Mouse (Mus musculus): ENCODE measurements at regions not wholly inside any gene's neighbourhood (a gene's known extent, or its start where the extent isn't known, plus 50 kb on each side); places are given as distances from the start of the nearest gene placed in this dataset.
A peak's percentile ranks its signal among the peaks of the same experiment; 100 is the strongest.

GRCm38 (mm10) chr4:84805431-84805830, 78.7 kb upstream of the Cntln start:
- ATAC-seq (ENCODE audit: low FRiP score), result no peak

GRCm38 (mm10) chr4:84793156-84793919, 90.8 kb upstream of the Cntln start:
- Histone ChIP-seq H3K4me2 (ENCODE audit: low read depth, low read length, poor library complexity, severe bottlenecking) (no peak overlapping the region), H3K27ac (ENCODE audit: low read depth, low read length) (no peak overlapping the region), H3K4me3 (ENCODE audit: low read depth, low read length) (no peak overlapping the region), H3K9me3 (ENCODE audit: low read length) (no peaks in the 10 kb centered on the region), H3K36me3 (ENCODE audit: insufficient read depth, low read length) (no peaks in the 10 kb centered on the region), H3K9ac (replicated peaks; ENCODE audit: low read length, poor library complexity, severe bottlenecking) (no peak overlapping the region), H3K27me3 (ENCODE audit: insufficient read depth, low read length) (no peaks in the 10 kb centered on the region), H3K4me1 (ENCODE audit: insufficient read depth, low read length) (no peaks in the 10 kb centered on the region)
- WGBS, result 85% methylated on average over 10 of the region's 10 CpGs
- ATAC-seq (ENCODE audit: low FRiP score), result no peak
- no peak for DNase-seq (ENCODE audit: low spot score)
- no peak for TF ChIP-seq CTCF (IDR thresholded peaks at IDR 0.05)

More at GRCm38 (mm10) chr4:84805431-84805830, 78.7 kb upstream of the Cntln start:
- H3K27ac ChIP-seq (ENCODE audit: low read depth, low read length), result no peak overlapping the region
- H3K9ac ChIP-seq (replicated peaks; ENCODE audit: low read length, poor library complexity, severe bottlenecking), result no peak overlapping the region
- H3K36me3 ChIP-seq (ENCODE audit: insufficient read depth, low read length), result no peaks in the 10 kb centered on the region
- H3K9me3 ChIP-seq (ENCODE audit: low read length), result no peaks in the 10 kb centered on the region
- no peak overlapping the region for H3K4me3 ChIP-seq (ENCODE audit: low read depth, low read length)
- no peaks in the 10 kb centered on the region for H3K4me1 ChIP-seq (ENCODE audit: insufficient read depth, low read length)
- no peak overlapping the region for H3K4me2 ChIP-seq (ENCODE audit: low read depth, low read length, poor library complexity, severe bottlenecking)
- no peak for DNase-seq (ENCODE audit: low spot score)
- no peaks in the 10 kb centered on the region for H3K27me3 ChIP-seq (ENCODE audit: insufficient read depth, low read length)
- 88% methylated on average over 2 of the region's 2 CpGs for WGBS
- TF ChIP-seq CTCF (IDR thresholded peaks at IDR 0.05), result no peak

GRCm38 (mm10) chr4:84786583-84786982, 97.5 kb upstream of the Cntln start:
- ATAC-seq (ENCODE audit: low FRiP score), result peak; percentile 27; the same call in 1 of the 2 replicates
- H3K27ac ChIP-seq (ENCODE audit: low read depth, low read length), result no peak overlapping the region
- no peak overlapping the region for H3K4me3 ChIP-seq (ENCODE audit: low read depth, low read length)
- H3K4me2 ChIP-seq (ENCODE audit: low read depth, low read length, poor library complexity, severe bottlenecking), result no peak overlapping the region
- H3K9ac ChIP-seq (replicated peaks; ENCODE audit: low read length, poor library complexity, severe bottlenecking), result no peak overlapping the region
- no peak for DNase-seq (ENCODE audit: low spot score)
- no peaks in the 10 kb centered on the region for H3K36me3 ChIP-seq (ENCODE audit: insufficient read depth, low read length)
- H3K27me3 ChIP-seq (ENCODE audit: insufficient read depth, low read length), result no peaks in the 10 kb centered on the region
- H3K4me1 ChIP-seq (ENCODE audit: insufficient read depth, low read length), result no peaks in the 10 kb centered on the region
- 46% methylated on average over 6 of the region's 6 CpGs for WGBS
- H3K9me3 ChIP-seq (ENCODE audit: low read length), result no peaks in the 10 kb centered on the region
- TF ChIP-seq CTCF (IDR thresholded peaks at IDR 0.05), result no peak

- Histone ChIP-seq H3K4me2 (ENCODE audit: low read depth, low read length, poor library complexity, severe bottlenecking) (no peak overlapping the region), H3K36me3 (ENCODE audit: insufficient read depth, low read length) (no peaks in the 10 kb centered on the region), H3K27me3 (ENCODE audit: insufficient read depth, low read length) (no peaks in the 10 kb centered on the region), H3K27ac (ENCODE audit: low read depth, low read length) (no peak overlapping the region), H3K4me1 (ENCODE audit: insufficient read depth, low read length) (no peaks in the 10 kb centered on the region), H3K9ac (replicated peaks; ENCODE audit: low read length, poor library complexity, severe bottlenecking) (no peak overlapping the region), H3K4me3 (ENCODE audit: low read depth, low read length) (no peak overlapping the region), H3K9me3 (ENCODE audit: low read length) (no peaks in the 10 kb centered on the region)
- TF ChIP-seq CTCF (IDR thresholded peaks at IDR 0.05), result no peak
- ATAC-seq (ENCODE audit: low FRiP score), result no peak
- WGBS, result 45% methylated on average over 11 of the region's 11 CpGs
- peak; percentile 14 for DNase-seq (ENCODE audit: low spot score)
These were observed 93.1 kb upstream of the Bnc2 start for GRCm38 (mm10) chr4:84768161-84768560.

- Histone ChIP-seq H3K36me3 (ENCODE audit: insufficient read depth, low read length) (no peaks in the 10 kb centered on the region), H3K9me3 (ENCODE audit: low read length) (no peaks in the 10 kb centered on the region), H3K4me2 (ENCODE audit: low read depth, low read length, poor library complexity, severe bottlenecking) (no peak overlapping the region), H3K4me3 (ENCODE audit: low read depth, low read length) (no peak overlapping the region), H3K4me1 (ENCODE audit: insufficient read depth, low read length) (no peaks in the 10 kb centered on the region), H3K27me3 (ENCODE audit: insufficient read depth, low read length) (no peaks in the 10 kb centered on the region), H3K27ac (ENCODE audit: low read depth, low read length) (no peak overlapping the region), H3K9ac (replicated peaks; ENCODE audit: low read length, poor library complexity, severe bottlenecking) (no peak overlapping the region)
- no peak for ATAC-seq (ENCODE audit: low FRiP score)
- TF ChIP-seq CTCF (IDR thresholded peaks at IDR 0.05), result 0 out of 2 replicates have a peak, but pooled peaks have one; percentile 13
- whole genome bisulfite sequencing, result 53% methylated on average over 11 of the region's 11 CpGs
- no peak for DNase-seq (ENCODE audit: low spot score)
These were observed 91.8 kb upstream of the Bnc2 start for GRCm38 (mm10) chr4:84766708-84767425.

- no peak overlapping the region for H3K27ac ChIP-seq (ENCODE audit: low read depth, low read length)
- ATAC-seq (ENCODE audit: low FRiP score), result no peak
- H3K9me3 ChIP-seq (ENCODE audit: low read length), result no peaks in the 10 kb centered on the region
- no peak for DNase-seq (ENCODE audit: low spot score)
- WGBS, result 96% methylated on average over 5 of the region's 5 CpGs
- H3K4me2 ChIP-seq (ENCODE audit: low read depth, low read length, poor library complexity, severe bottlenecking), result no peak overlapping the region
- H3K4me1 ChIP-seq (ENCODE audit: insufficient read depth, low read length), result no peaks in the 10 kb centered on the region
- H3K27me3 ChIP-seq (ENCODE audit: insufficient read depth, low read length), result no peaks in the 10 kb centered on the region
- no peak overlapping the region for H3K4me3 ChIP-seq (ENCODE audit: low read depth, low read length)
- H3K9ac ChIP-seq (replicated peaks; ENCODE audit: low read length, poor library complexity, severe bottlenecking), result no peak overlapping the region
- no peak for TF ChIP-seq CTCF (IDR thresholded peaks at IDR 0.05)
- H3K36me3 ChIP-seq (ENCODE audit: insufficient read depth, low read length), result no peaks in the 10 kb centered on the region
These were observed 82.1 kb upstream of the Bnc2 start for GRCm38 (mm10) chr4:84757172-84757571.

Data from midbrain, postnatal 0 days (tissue).